27 mouse cellular contexts compared by ENCODE assay signal in genomic region chr17:45954824-45955223, GRCm38 (mm10).
"Had no signal": no experiment of that assay in that cellular context is flagged by ENCODE, and none has a peak within 500 bp of the region (broad histone marks: within the 10 kb centered on the region; RNA-seq: fewer than 3 reads in every experiment).

No protein-coding gene starts in this region.

- H3K9ac ChIP-seq: heart, embryonic 15.5 days; hindbrain, embryonic 13.5 days; hindbrain, embryonic 15.5 days; kidney, embryonic 15.5 days; limb, embryonic 13.5 days; limb, embryonic 15.5 days; liver, embryonic 12.5 days; liver, embryonic 14.5 days had no signal

- H3K27me3 ChIP-seq: heart, embryonic 15.5 days; hindbrain, embryonic 13.5 days; hindbrain, embryonic 15.5 days; kidney, embryonic 15.5 days; limb, embryonic 13.5 days; limb, embryonic 15.5 days had no signal

- H3K36me3 ChIP-seq: heart, embryonic 13.5 days; heart, embryonic 15.5 days; hindbrain, embryonic 13.5 days; hindbrain, embryonic 15.5 days; kidney, embryonic 15.5 days; limb, embryonic 13.5 days; limb, embryonic 15.5 days; liver, embryonic 12.5 days had no signal

- H3K4me1 ChIP-seq: hindbrain, embryonic 13.5 days; hindbrain, embryonic 15.5 days; liver, embryonic 12.5 days had no signal

- H3K27ac ChIP-seq: heart, adult 2 months; heart, embryonic 13.5 days; heart, embryonic 15.5 days; hindbrain, embryonic 13.5 days; hindbrain, embryonic 15.5 days; hindbrain, postnatal 0 days; kidney, embryonic 15.5 days; kidney, postnatal 0 days; limb, embryonic 13.5 days; limb, embryonic 15.5 days; liver, embryonic 12.5 days; liver, embryonic 14.5 days had no signal

- H3K4me3 ChIP-seq: heart, adult 2 months; heart, embryonic 13.5 days; heart, embryonic 15.5 days; hindbrain, embryonic 13.5 days; hindbrain, embryonic 15.5 days; kidney, embryonic 15.5 days; limb, embryonic 13.5 days; limb, embryonic 15.5 days; liver, embryonic 12.5 days had no signal

- DNase-seq: gastrocnemius, postnatal 14 days; gastrocnemius, postnatal 36 days; heart, adult 11 months; heart, adult 2 months; heart, postnatal 14 days; heart, postnatal 36 days; kidney, adult 11 months; kidney, adult 2 months; kidney, adult 9 months; kidney, postnatal 14 days; kidney, postnatal 36 days; layer of hippocampus, adult 9-11 months; layer of hippocampus, postnatal 36 days; left cerebral cortex, postnatal 4 days had no signal

- H3K4me2 ChIP-seq: heart, embryonic 11.5 days; heart, embryonic 13.5 days; heart, embryonic 15.5 days; hindbrain, embryonic 13.5 days; hindbrain, embryonic 15.5 days; kidney, embryonic 15.5 days; limb, embryonic 13.5 days; limb, embryonic 15.5 days; liver, embryonic 12.5 days had no signal

- H3K9me3 ChIP-seq: heart, embryonic 13.5 days; heart, embryonic 15.5 days; hindbrain, embryonic 13.5 days; hindbrain, embryonic 15.5 days; kidney, embryonic 15.5 days; limb, embryonic 13.5 days; limb, embryonic 15.5 days; liver, embryonic 12.5 days had no signal

- ATAC-seq: hindbrain, postnatal 0 days; intestine, embryonic 16.5 days; liver, embryonic 12.5 days had no signal
